Mouse (Mus musculus): ENCODE data around the gene Cadm1.

- TF ChIP-seq CTCF (IDR thresholded peaks at IDR 0.05) (no peak), EP300 (IDR thresholded peaks at IDR 0.05) (no peak)
Measured at GRCm38 (mm10) chr9:47798478-47798877, 268.5 kb downstream of the Cadm1 start.
